ENCODE assay signal across 16 mouse cellular contexts in genomic region chr5:4790265-4790664, GRCm38 (mm10).
"Had no signal": no experiment of that assay in that cellular context is flagged by ENCODE, and none has a peak within 500 bp of the region (broad histone marks: within the 10 kb centered on the region; RNA-seq: fewer than 3 reads in every experiment).

No protein-coding gene starts in this region.

- H3K9ac ChIP-seq: limb, embryonic 13.5 days; liver, embryonic 12.5 days; liver, embryonic 15.5 days; lung, embryonic 15.5 days; midbrain, embryonic 15.5 days had no signal

- H3K4me1 ChIP-seq: limb, embryonic 10.5 days; limb, embryonic 13.5 days; liver, embryonic 12.5 days; liver, embryonic 15.5 days had no signal

- H3K9me3 ChIP-seq: limb, embryonic 10.5 days; limb, embryonic 13.5 days; liver, embryonic 12.5 days; liver, embryonic 15.5 days; lung, embryonic 15.5 days; midbrain, embryonic 15.5 days had no signal

- H3K4me2 ChIP-seq: limb, embryonic 13.5 days; liver, embryonic 12.5 days; liver, embryonic 15.5 days; lung, embryonic 15.5 days; midbrain, embryonic 15.5 days had no signal

- H3K27ac ChIP-seq: kidney, postnatal 0 days; layer of hippocampus, adult 2 months; limb, embryonic 10.5 days; limb, embryonic 13.5 days; liver, embryonic 12.5 days; liver, embryonic 15.5 days; lung, embryonic 15.5 days; midbrain, embryonic 15.5 days had no signal

- ATAC-seq: liver, embryonic 12.5 days; midbrain, embryonic 15.5 days had no signal

- H3K27me3 ChIP-seq: limb, embryonic 13.5 days; liver, embryonic 12.5 days; liver, embryonic 15.5 days; lung, embryonic 15.5 days; midbrain, embryonic 15.5 days had no signal

- H3K4me3 ChIP-seq: layer of hippocampus, adult 2 months; limb, embryonic 10.5 days; limb, embryonic 13.5 days; liver, embryonic 12.5 days; liver, embryonic 15.5 days; lung, embryonic 15.5 days; midbrain, embryonic 15.5 days had no signal

- DNase-seq: kidney, postnatal 25 days; layer of hippocampus, adult 9-11 months; liver; lung, adult 18-20 months; lung, postnatal 14 days; lung, postnatal 4 days; thymus, adult 18-20 months; thymus, postnatal 36 days had no signal

- H3K36me3 ChIP-seq: limb, embryonic 10.5 days; limb, embryonic 13.5 days; liver, embryonic 12.5 days; liver, embryonic 15.5 days; lung, embryonic 15.5 days; midbrain, embryonic 15.5 days had no signal
